Mouse (Mus musculus): ENCODE data around the gene Kdsr.
"Not testable (repeated sequence)": the region's sequence is repeated elsewhere in the genome, so short reads cannot be mapped to it uniquely, and the experiment has no call there.

Gene Kdsr

GRCm38 (mm10) chr1:106736211-106736610, 23.3 kb downstream of the Kdsr start:
- DNase-seq, result no peak

- DNase-seq, result peak; percentile 60
These were observed 23.9 kb downstream of the Kdsr start for GRCm38 (mm10) chr1:106735586-106735985.

GRCm38 (mm10) chr1:106722061-106722460, 37.5 kb downstream of the Kdsr start:
- DNase-seq, result no peak

GRCm38 (mm10) chr1:106717736-106718135, 41.8 kb downstream of the Kdsr start:
- DNase-seq, result not testable (repeated sequence)

- DNase-seq, result peak; percentile 83
These were observed 42.4 kb downstream of the Kdsr start for GRCm38 (mm10) chr1:106717071-106717601.

- no peak for DNase-seq
These were observed 43.4 kb downstream of the Kdsr start for GRCm38 (mm10) chr1:106716141-106716540.

- DNase-seq, result no peak
These were observed 44.1 kb downstream of the Kdsr start for GRCm38 (mm10) chr1:106715111-106716083.

GRCm38 (mm10) chr1:106714530-106714981, 45.0 kb downstream of the Kdsr start:
- DNase-seq, result no peak

- DNase-seq, result peak; percentile 90
These were observed 45.7 kb downstream of the Kdsr start, which contains the start of gene Bcl2 for GRCm38 (mm10) chr1:106713621-106714529. Gene Bcl2, minus strand, starts transcription at chr1:106714274.

- peak; percentile 63 for DNase-seq
These were observed 47.2 kb downstream of the Kdsr start for GRCm38 (mm10) chr1:106712330-106712729.

GRCm38 (mm10) chr1:106711356-106712125, 48.0 kb downstream of the Kdsr start:
- DNase-seq, result peak; percentile 25

- DNase-seq, result no peak
These were observed 49.3 kb downstream of the Kdsr start for GRCm38 (mm10) chr1:106710202-106710601.

GRCm38 (mm10) chr1:106707036-106707880, 52.3 kb downstream of the Kdsr start:
- no peak for DNase-seq

GRCm38 (mm10) chr1:106703183-106703582, 56.3 kb downstream of the Kdsr start:
- no peak for DNase-seq

- DNase-seq, result peak; percentile 84
These were observed 56.9 kb downstream of the Kdsr start for GRCm38 (mm10) chr1:106702471-106703175.

- DNase-seq, result no peak
These were observed 58.9 kb downstream of the Kdsr start for GRCm38 (mm10) chr1:106700520-106701114.

GRCm38 (mm10) chr1:106696472-106696871, 63.1 kb downstream of the Kdsr start:
- peak; percentile 36 for DNase-seq

- DNase-seq, result no peak
These were observed 63.9 kb downstream of the Kdsr start for GRCm38 (mm10) chr1:106695649-106696048.

GRCm38 (mm10) chr1:106694316-106694715, 65.2 kb downstream of the Kdsr start:
- DNase-seq, result no peak

GRCm38 (mm10) chr1:106692599-106692998, 66.9 kb downstream of the Kdsr start:
- DNase-seq, result no peak
